Mouse (Mus musculus) midbrain, postnatal 0 days (tissue): Measurements from ENCODE around the gene Aurkb. TPM values are rescaled to one million over a fixed set of nuclear protein-coding genes. Genes with fewer than 3 reads are reported as not detected.

Experiments used
- ATAC-seq: fragments of 200-750 bp; cut with Nextera tagmentation; 2 replicates; pipeline ENCODE4 v1.8.0; 2017; ENCODE audit warnings: moderate number of reproducible peaks, mild to moderate bottlenecking, moderate TSS enrichment, moderate library complexity; ENCODE audit not compliant: low FRiP score
- DNase-seq: peaks from one replicate; pipeline ENCODE4 v3.0.0-alpha.2; 2015; ENCODE audit warnings: low spot score
- H3K27ac ChIP-seq: fragments of 300-500 bp; sonication (generic); 2 replicates; pipeline ENCODE4 v1.5.1; 2014; ENCODE audit warnings: low read depth, mild to moderate bottlenecking, low read length, mixed read lengths
- H3K27me3 ChIP-seq: fragments of 300-500 bp; sonication (generic); 2 replicates; pipeline ENCODE4 v1.6.1; 2014; ENCODE audit warnings: low read length, control low read depth, mixed read lengths; ENCODE audit not compliant: insufficient read depth
- H3K36me3 ChIP-seq: fragments of 300-500 bp; sonication (generic); 2 replicates; pipeline ENCODE4 v1.6.1; 2014; ENCODE audit warnings: low read length, control low read depth, mixed read lengths; ENCODE audit not compliant: insufficient read depth
- H3K4me1 ChIP-seq: fragments of 300-500 bp; sonication (generic); 2 replicates; pipeline ENCODE4 v1.6.1; 2014; ENCODE audit warnings: mild to moderate bottlenecking, control low read depth, antibody characterized with exemption, low read length, mixed read lengths; ENCODE audit not compliant: insufficient read depth
- H3K4me2 ChIP-seq: fragments of 300-500 bp; sonication (generic); 2 replicates; pipeline ENCODE4 v1.6.1; 2014; ENCODE audit warnings: low read depth, mild to moderate bottlenecking, low read length, mixed read lengths; ENCODE audit not compliant: poor library complexity, severe bottlenecking
- H3K4me3 ChIP-seq: fragments of 300-500 bp; sonication (generic); 2 replicates; pipeline ENCODE4 v1.5.1; 2014; ENCODE audit warnings: low read depth, mild to moderate bottlenecking, low read length, moderate library complexity
- H3K9ac ChIP-seq: fragments of 300-500 bp; sonication (generic); replicated peaks from 2 replicates; pipeline ENCODE4 v1.6.1; 2014; ENCODE audit warnings: mild to moderate bottlenecking, low read length, moderate library complexity, mixed read lengths; ENCODE audit not compliant: poor library complexity, severe bottlenecking
- H3K9me3 ChIP-seq: fragments of 300-500 bp; sonication (generic); 2 replicates; pipeline ENCODE4 v1.6.1; 2016; ENCODE audit warnings: low read length, control low read depth
- CTCF ChIP-seq: IDR thresholded peaks from 2 replicates; pipeline ENCODE4 v1.5.1; 2016; ENCODE audit warnings: antibody characterized with exemption, mild to moderate bottlenecking
- WGBS: fragments of 180-500 bp; shearing (Covaris S2); extraction: QIAGEN DNeasy Blood & Tissue Kit; methylation state at CpG from one replicate; pipeline ENCODE4 v1.1.7; 2014; 5-methylcytosine and 5-hydroxymethylcytosine counted together
- polyA plus RNA-seq: library from polyadenylated mRNA; unstranded; fragments of >200 nt; fragmentation: Nextera tagmentation; extraction: Ambion mirVana; gene quantifications from 2 replicates; pipeline ENCODE4 v1.2.1, GENCODE M21; 2015
- total RNA-seq: library from RNA; depleted of rRNA; stranded (reverse); fragments of >200 nt; gene quantifications from 2 replicates; pipeline ENCODE4 v1.2.3, GENCODE M21; 2014; rRNA removed

The Aurkb gene
- total and polyA plus RNA-seq, 2 experiments from 2014 or later: 6.9 TPM

DNA sequence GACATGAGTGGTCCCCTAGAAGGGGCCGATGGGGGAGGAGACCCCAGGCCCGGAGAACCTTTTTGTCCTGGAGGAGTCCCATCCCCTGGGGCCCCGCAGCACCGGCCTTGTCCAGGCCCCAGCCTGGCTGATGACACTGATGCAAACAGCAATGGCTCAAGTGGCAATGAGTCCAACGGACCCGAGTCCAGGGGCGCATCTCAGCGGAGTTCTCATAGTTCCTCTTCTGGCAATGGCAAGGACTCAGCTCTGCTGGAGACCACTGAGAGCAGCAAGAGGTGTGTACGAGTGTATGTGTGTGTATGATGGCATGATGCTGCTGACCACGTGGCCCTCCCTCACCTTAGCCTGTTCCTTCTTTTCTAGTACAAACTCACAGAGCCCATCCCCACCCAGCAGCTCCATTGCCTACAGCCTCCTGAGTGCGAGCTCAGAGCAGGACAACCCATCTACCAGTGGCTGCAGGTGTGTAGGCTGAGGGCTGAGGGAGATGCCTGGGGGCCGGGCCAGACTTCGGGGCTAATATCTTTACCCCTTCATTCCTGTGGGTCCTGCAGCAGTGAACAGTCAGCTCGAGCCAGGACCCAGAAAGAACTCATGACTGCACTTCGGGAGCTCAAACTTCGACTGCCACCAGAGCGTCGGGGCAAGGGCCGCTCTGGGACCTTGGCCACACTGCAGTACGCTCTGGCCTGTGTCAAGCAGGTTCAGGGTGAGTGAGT, 55.4 kb downstream of the Aurkb start:
- 92% methylated on average over 20 of the region's 20 CpGs for WGBS
- no peaks in the 10 kb centered on the region for H3K27me3 ChIP-seq
- peaks cover 46% of the 10 kb centered on the region for H3K36me3 ChIP-seq
- no peak for DNase-seq
- peak overlapping the region; percentile 59 for H3K4me3 ChIP-seq
- no peak for ATAC-seq
- H3K4me2 ChIP-seq: peak overlapping the region; percentile 94
- no peak for TF ChIP-seq CTCF
- H3K27ac ChIP-seq: peak overlapping the region; percentile 52
- no peaks in the 10 kb centered on the region for H3K9me3 ChIP-seq
- H3K9ac ChIP-seq: peak overlapping the region; percentile 72
- H3K4me1 ChIP-seq: peaks cover 23% of the 10 kb centered on the region

Other genes with a start within 250 kb of the Aurkb start
- 88.0 and 114 TPM in 2 replicates for gene Ndel1, start 173.8 kb upstream of the Aurkb start, total RNA-seq
- gene Ndel1, start 173.8 kb upstream of the Aurkb start, polyA plus RNA-seq: 106 and 112 TPM in 2 replicates
- gene Rnf222, start 157.1 kb upstream of the Aurkb start, total RNA-seq: 0.11 TPM in 1 of 2 replicates, not detected in the other
- gene Rnf222, start 157.1 kb upstream of the Aurkb start, polyA plus RNA-seq: not detected in 2 replicates
- 1,124 and 1,179 TPM in 2 replicates for gene Rpl26, start 144.1 kb upstream of the Aurkb start, total RNA-seq
- gene Rpl26, start 144.1 kb upstream of the Aurkb start, polyA plus RNA-seq: 561 and 573 TPM in 2 replicates
- 1.5 and 4.3 TPM in 2 replicates for gene Odf4, start 118.6 kb upstream of the Aurkb start, total RNA-seq
- 0.52 and 2.2 TPM in 2 replicates for gene Odf4, start 118.6 kb upstream of the Aurkb start, polyA plus RNA-seq
- 23.3 and 50.8 TPM in 2 replicates for gene Arhgef15, start 88.2 kb upstream of the Aurkb start, total RNA-seq
- gene Arhgef15, start 88.2 kb upstream of the Aurkb start, polyA plus RNA-seq: 27.6 and 34.3 TPM in 2 replicates
- 0.93 and 1.4 TPM in 2 replicates for gene Slc25a35, start 77.5 kb upstream of the Aurkb start, total RNA-seq
- gene Slc25a35, start 77.5 kb upstream of the Aurkb start, polyA plus RNA-seq: 1.5 and 2.0 TPM in 2 replicates
- 12.0 and 25.0 TPM in 2 replicates for gene Rangrf, start 70.5 kb upstream of the Aurkb start, total RNA-seq
- 18.9 and 20.2 TPM in 2 replicates for gene Rangrf, start 70.5 kb upstream of the Aurkb start, polyA plus RNA-seq
- 28.3 and 28.7 TPM in 2 replicates for gene Pfas, start 37.2 kb upstream of the Aurkb start, total RNA-seq
- 13.9 and 14.1 TPM in 2 replicates for gene Pfas, start 37.2 kb upstream of the Aurkb start, polyA plus RNA-seq
- 60.0 and 67.7 TPM in 2 replicates for gene Ctc1, start 29.7 kb upstream of the Aurkb start, total RNA-seq
- gene Ctc1, start 29.7 kb upstream of the Aurkb start, polyA plus RNA-seq: 46.8 and 53.4 TPM in 2 replicates
- gene Borcs6, start 14.1 kb downstream of the Aurkb start, total RNA-seq: 33.3 and 39.0 TPM in 2 replicates
- gene Borcs6, start 14.1 kb downstream of the Aurkb start, polyA plus RNA-seq: 21.1 and 21.3 TPM in 2 replicates
- 42.4 and 61.8 TPM in 2 replicates for gene Tmem107, start 25.2 kb downstream of the Aurkb start, total RNA-seq
- 23.8 and 27.8 TPM in 2 replicates for gene Tmem107, start 25.2 kb downstream of the Aurkb start, polyA plus RNA-seq
- gene Vamp2, start 42.8 kb downstream of the Aurkb start, total RNA-seq: 144 and 157 TPM in 2 replicates
- 591 and 600 TPM in 2 replicates for gene Vamp2, start 42.8 kb downstream of the Aurkb start, polyA plus RNA-seq
- 28.5 and 47.1 TPM in 2 replicates for gene Per1, start 49.6 kb downstream of the Aurkb start, total RNA-seq
- 11.8 and 15.4 TPM in 2 replicates for gene Per1, start 49.6 kb downstream of the Aurkb start, polyA plus RNA-seq
- 1.2 and 2.1 TPM in 2 replicates for gene Hes7, start 74.8 kb downstream of the Aurkb start, total RNA-seq
- gene Hes7, start 74.8 kb downstream of the Aurkb start, polyA plus RNA-seq: 1.7 and 2.0 TPM in 2 replicates
- 1.0 and 1.6 TPM in 2 replicates for gene 9130213A22Rik, start 76.9 kb downstream of the Aurkb start, total RNA-seq
- gene 9130213A22Rik, start 76.9 kb downstream of the Aurkb start, polyA plus RNA-seq: 1.2 and 1.4 TPM in 2 replicates
- gene Aloxe3, start 80.2 kb downstream of the Aurkb start, total RNA-seq: 16.3 and 19.4 TPM in 2 replicates
- gene Aloxe3, start 80.2 kb downstream of the Aurkb start, polyA plus RNA-seq: 17.8 and 21.4 TPM in 2 replicates
- 1.0 and 1.5 TPM in 2 replicates for gene Alox12b, start 111.3 kb downstream of the Aurkb start, total RNA-seq
- gene Alox12b, start 111.3 kb downstream of the Aurkb start, polyA plus RNA-seq: 0.67 and 0.91 TPM in 2 replicates
- gene Alox8, start 152.2 kb downstream of the Aurkb start, total RNA-seq: 3.5 and 4.1 TPM in 2 replicates
- gene Alox8, start 152.2 kb downstream of the Aurkb start, polyA plus RNA-seq: 2.0 and 2.1 TPM in 2 replicates
- gene Gucy2e, start 191.4 kb downstream of the Aurkb start, total RNA-seq: 1.3 and 1.4 TPM in 2 replicates
- 0.97 and 1.0 TPM in 2 replicates for gene Gucy2e, start 191.4 kb downstream of the Aurkb start, polyA plus RNA-seq